Mouse (Mus musculus) kidney, embryonic 14.5 days (tissue): ENCODE results near the gene Tecr. TPM values are rescaled to one million over a fixed set of nuclear protein-coding genes. Genes with fewer than 3 reads are reported as not detected.

Source experiments
- ATAC-seq: fragments of 200-750 bp; cut with Nextera tagmentation; 2 replicates; pipeline ENCODE4 v1.8.0; 2017; ENCODE audit warnings: moderate number of reproducible peaks, mild to moderate bottlenecking, moderate TSS enrichment, moderate library complexity; ENCODE audit not compliant: low FRiP score, low TSS enrichment
- H3K27ac ChIP-seq: fragments of 300-500 bp; sonication (generic); 2 replicates; pipeline ENCODE4 v1.5.1; 2014; ENCODE audit warnings: low read depth, mild to moderate bottlenecking, low read length, moderate library complexity, mixed read lengths
- H3K27me3 ChIP-seq: fragments of 300-500 bp; sonication (generic); 2 replicates; pipeline ENCODE4 v1.6.1; 2014; ENCODE audit warnings: mild to moderate bottlenecking, low read length; ENCODE audit not compliant: control insufficient read depth, insufficient read depth
- H3K36me3 ChIP-seq: fragments of 300-500 bp; sonication (generic); 2 replicates; pipeline ENCODE4 v1.6.1; 2014; ENCODE audit warnings: low read length, mixed read lengths; ENCODE audit not compliant: control insufficient read depth, insufficient read depth
- H3K4me1 ChIP-seq: fragments of 300-500 bp; sonication (generic); 2 replicates; pipeline ENCODE4 v1.6.1; 2014; ENCODE audit warnings: low read length, mixed read lengths; ENCODE audit not compliant: control insufficient read depth, insufficient read depth
- H3K4me2 ChIP-seq: fragments of 300-500 bp; sonication (generic); replicated peaks from 2 replicates; pipeline ENCODE4 v1.6.1; 2014; ENCODE audit warnings: low read depth, mild to moderate bottlenecking, low read length
- H3K4me3 ChIP-seq: fragments of 300-500 bp; sonication (generic); 2 replicates; pipeline ENCODE4 v1.5.1; 2014; ENCODE audit warnings: mild to moderate bottlenecking, low read length
- H3K9ac ChIP-seq: fragments of 300-500 bp; sonication (generic); 2 replicates; pipeline ENCODE4 v1.6.1; 2014; ENCODE audit warnings: low read depth, mild to moderate bottlenecking, low read length, moderate library complexity
- H3K9me3 ChIP-seq: fragments of 300-500 bp; sonication (generic); 2 replicates; pipeline ENCODE4 v1.6.1; 2016; ENCODE audit warnings: low read length; ENCODE audit not compliant: control insufficient read depth
- WGBS: fragments of 180-500 bp; shearing (Covaris S2); extraction: QIAGEN DNeasy Blood & Tissue Kit; methylation state at CpG from one replicate; pipeline ENCODE4 v1.1.7; 2014; 5-methylcytosine and 5-hydroxymethylcytosine counted together
- polyA plus RNA-seq: library from polyadenylated mRNA; unstranded; fragments of >200 nt; fragmentation: Nextera tagmentation; extraction: Ambion mirVana; gene quantifications from 2 replicates; pipeline ENCODE4 v1.2.1, GENCODE M21; 2014

Tecr gene
- polyA plus RNA-seq, 1 experiment from 2014 or later = 682 TPM

DNA sequence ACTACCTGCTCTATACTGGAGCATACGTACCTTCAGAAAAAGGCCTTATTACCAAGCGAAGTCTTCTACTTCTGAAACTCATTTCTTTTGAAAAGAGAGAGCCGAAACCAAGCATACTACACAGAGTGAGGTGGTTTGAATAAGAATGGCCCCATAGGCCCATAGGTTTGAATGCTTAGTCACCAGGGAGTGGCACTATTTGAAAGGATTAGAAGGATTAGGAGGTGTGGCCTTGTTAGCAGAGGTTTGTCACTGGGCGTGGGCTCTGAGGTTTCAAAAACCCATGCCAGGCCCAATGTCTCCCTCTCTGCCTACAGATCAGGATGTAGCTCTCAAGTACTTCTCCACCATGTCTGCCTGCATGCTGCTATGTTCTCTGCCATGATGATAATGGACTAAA is 40.3 kb upstream of the Tecr start:
- H3K27me3 ChIP-seq = no peaks in the 10 kb centered on the region
- no peak for ATAC-seq
- H3K27ac ChIP-seq = no peak overlapping the region
- 96% methylated on average over 4 of the region's 4 CpGs for WGBS
- H3K4me2 ChIP-seq = no peak overlapping the region
- H3K4me1 ChIP-seq = no peaks in the 10 kb centered on the region
- no peak overlapping the region for H3K9ac ChIP-seq
- H3K36me3 ChIP-seq = no peaks in the 10 kb centered on the region
- H3K9me3 ChIP-seq = peaks cover 6% of the 10 kb centered on the region; the same call in 1 of the 2 replicates
- H3K4me3 ChIP-seq = no peak overlapping the region

DNA sequence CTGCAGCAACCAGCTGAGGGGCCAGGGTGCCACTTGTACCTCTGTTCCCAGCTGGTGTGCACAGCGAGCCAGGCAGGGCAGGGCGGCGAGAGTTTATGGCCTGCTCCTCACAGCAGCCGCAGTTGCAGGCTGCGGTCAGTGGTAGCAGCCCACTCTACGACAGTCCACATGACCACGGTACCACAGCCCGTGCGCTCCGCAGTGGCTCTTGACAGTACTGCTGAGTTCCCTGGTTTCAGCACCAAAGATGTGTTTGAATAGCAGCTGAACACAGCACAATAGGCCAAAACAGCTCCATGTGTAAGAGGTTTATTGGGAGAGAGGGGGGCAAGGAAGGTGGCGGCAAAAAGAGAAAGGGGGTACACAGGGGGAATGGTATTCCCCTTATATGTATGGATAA is 39.7 kb upstream of the Tecr start:
- ATAC-seq = no peak
- Histone ChIP-seq H3K4me3 (no peak overlapping the region), H3K9me3 (peaks cover 6% of the 10 kb centered on the region; the same call in 1 of the 2 replicates), H3K36me3 (no peaks in the 10 kb centered on the region), H3K27ac (no peak overlapping the region), H3K4me2 (no peak overlapping the region), H3K4me1 (no peaks in the 10 kb centered on the region), H3K9ac (no peak overlapping the region), H3K27me3 (no peaks in the 10 kb centered on the region)
- 93% methylated on average over 11 of the region's 11 CpGs for WGBS

DNA sequence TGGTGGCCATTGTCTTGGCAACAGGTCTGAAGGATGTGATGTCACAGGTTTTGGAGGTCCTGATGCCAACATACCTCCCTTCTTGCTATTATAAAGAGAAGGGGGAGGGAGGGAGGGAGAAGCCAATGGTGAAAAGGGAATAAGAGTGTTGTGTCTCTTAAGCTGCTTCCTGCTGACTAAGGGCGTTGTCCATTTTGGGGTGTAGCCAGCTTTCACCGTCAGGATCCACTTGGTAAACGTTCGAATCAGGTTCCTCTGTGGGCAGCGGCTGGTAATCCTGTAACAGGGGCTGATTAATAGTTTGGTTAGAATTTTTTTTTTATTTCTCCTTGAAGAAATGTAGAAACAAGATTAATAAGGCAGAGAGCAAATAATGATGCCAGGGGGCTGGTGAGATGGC is 31.9 kb upstream of the Tecr start:
- H3K27ac ChIP-seq = no peak overlapping the region
- 79% methylated on average over 5 of the region's 5 CpGs for WGBS
- no peak for ATAC-seq
- peaks cover 5% of the 10 kb centered on the region for H3K9me3 ChIP-seq
- no peak overlapping the region for H3K9ac ChIP-seq
- no peaks in the 10 kb centered on the region for H3K4me1 ChIP-seq
- H3K4me2 ChIP-seq = no peak overlapping the region
- H3K36me3 ChIP-seq = no peaks in the 10 kb centered on the region
- no peak overlapping the region for H3K4me3 ChIP-seq
- H3K27me3 ChIP-seq = no peaks in the 10 kb centered on the region

DNA sequence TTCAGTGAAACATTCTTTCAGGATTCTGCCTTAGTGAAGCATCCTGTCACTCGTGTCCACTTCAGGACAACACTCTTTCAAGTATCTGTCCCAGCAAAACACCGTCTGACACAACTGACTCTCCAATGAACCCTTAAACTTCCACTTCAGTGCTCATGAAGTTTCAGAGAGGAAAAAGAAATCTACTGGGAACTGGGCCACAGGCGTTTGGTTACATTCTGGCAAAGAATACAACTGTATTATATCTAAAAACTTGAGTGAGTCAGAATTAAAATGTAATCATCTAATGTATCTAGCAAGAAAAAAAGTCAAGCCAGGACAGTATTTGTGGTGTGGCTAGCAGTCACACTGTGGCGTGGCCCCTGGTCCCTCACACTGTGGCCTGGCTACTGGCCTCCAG is 31.1 kb upstream of the Tecr start:
- H3K36me3 ChIP-seq = no peaks in the 10 kb centered on the region
- no peak overlapping the region for H3K4me3 ChIP-seq
- H3K4me2 ChIP-seq = no peak overlapping the region
- no peaks in the 10 kb centered on the region for H3K27me3 ChIP-seq
- H3K4me1 ChIP-seq = no peaks in the 10 kb centered on the region
- no peak overlapping the region for H3K27ac ChIP-seq
- ATAC-seq = no peak
- no peak overlapping the region for H3K9ac ChIP-seq
- peaks cover 5% of the 10 kb centered on the region for H3K9me3 ChIP-seq
- WGBS = 79% methylated on average over 4 of the region's 4 CpGs

DNA sequence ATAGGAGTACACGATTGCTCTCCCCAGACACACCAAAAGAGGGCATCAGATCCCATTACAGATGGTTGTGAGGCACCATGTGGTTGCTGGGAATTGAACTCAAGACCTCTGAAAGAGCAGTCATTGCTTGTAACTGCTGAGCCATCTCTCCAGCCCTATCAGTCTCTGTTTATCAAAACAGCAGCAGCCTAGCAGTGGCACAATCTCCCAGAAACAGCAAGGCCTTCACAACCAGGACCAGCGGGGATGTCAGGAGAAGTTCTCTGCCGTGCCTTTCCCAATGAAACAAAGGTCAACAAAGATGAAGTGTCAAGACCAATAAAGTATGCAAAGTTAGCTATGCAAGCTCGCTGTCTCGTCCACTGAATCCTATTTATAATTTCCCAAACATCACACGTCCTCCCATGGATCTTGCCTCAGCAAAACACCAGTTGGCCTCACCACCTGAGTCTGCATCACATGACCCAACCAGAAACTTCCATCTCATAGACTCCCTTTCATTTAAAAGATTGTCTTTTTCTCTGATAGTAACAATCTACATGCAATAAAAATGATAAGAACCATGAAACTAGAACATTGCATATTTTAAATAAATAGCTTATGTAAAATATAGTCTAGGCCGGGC is 24.4 kb upstream of the Tecr start:
- no peaks in the 10 kb centered on the region for H3K36me3 ChIP-seq
- 81% methylated on average over 7 of the region's 7 CpGs for WGBS
- no peak overlapping the region for H3K4me2 ChIP-seq
- no peaks in the 10 kb centered on the region for H3K27me3 ChIP-seq
- H3K27ac ChIP-seq = no peak overlapping the region
- H3K4me3 ChIP-seq = no peak overlapping the region
- peaks cover 5% of the 10 kb centered on the region for H3K9me3 ChIP-seq
- H3K9ac ChIP-seq = no peak overlapping the region
- no peak for ATAC-seq
- no peaks in the 10 kb centered on the region for H3K4me1 ChIP-seq

DNA sequence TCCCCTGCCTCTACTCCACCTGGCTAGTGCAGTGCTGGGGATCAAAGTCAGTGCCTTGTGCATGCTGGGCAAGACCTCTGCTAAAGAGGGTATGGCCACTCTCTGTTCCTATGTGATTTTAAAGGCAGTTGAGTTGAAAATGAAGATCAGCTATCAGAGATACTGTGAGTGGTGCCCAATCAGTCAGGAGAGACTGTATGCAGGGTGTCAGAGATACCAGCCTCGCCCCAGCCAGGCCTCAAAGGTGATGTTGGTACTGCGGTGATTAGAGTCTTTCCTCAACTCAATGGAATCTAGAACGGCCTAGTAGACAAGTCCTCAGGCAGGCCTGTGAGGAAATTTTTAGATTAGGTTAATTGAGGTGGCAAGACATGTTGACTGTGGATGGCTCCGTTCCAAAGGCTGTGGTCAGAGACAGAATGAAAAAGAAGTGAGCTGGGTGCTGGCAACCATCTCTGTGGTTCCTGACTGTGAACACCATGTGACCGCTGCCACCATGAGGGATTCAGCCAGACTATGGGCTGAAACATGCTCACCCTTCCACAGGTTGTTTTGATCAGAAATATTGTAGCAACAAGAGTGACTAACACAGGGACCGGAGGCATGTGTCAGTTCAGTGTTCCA is 18.0 kb upstream of the Tecr start:
- Histone ChIP-seq H3K27ac (no peak overlapping the region), H3K4me3 (no peak overlapping the region), H3K36me3 (no peaks in the 10 kb centered on the region), H3K9ac (no peak overlapping the region), H3K27me3 (no peaks in the 10 kb centered on the region), H3K9me3 (no peaks in the 10 kb centered on the region), H3K4me1 (no peaks in the 10 kb centered on the region), H3K4me2 (no peak overlapping the region)
- ATAC-seq = no peak
- 86% methylated on average over 6 of the region's 6 CpGs for WGBS

DNA sequence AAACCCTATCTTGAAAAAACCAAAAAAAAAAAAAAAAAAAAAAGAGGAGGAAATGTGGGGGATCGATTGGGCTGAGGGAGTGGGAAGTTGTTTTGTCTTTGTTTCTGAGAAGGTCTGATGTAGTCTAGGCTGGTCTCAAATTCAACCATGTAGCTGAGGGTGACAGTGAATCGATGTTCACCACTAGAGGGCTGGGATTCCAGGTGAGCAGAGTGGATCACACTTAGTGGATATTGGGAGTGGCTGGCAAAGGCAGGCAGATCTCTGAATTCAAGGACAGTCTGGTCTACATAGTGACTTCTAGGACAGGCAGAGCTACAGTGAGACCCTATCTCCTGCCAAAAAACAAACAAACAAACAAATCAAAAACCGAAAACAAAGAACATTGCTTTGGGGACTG is 17.0 kb upstream of the Tecr start:
- Histone ChIP-seq H3K36me3 (no peaks in the 10 kb centered on the region), H3K4me3 (no peak overlapping the region), H3K4me2 (no peak overlapping the region), H3K27ac (no peak overlapping the region), H3K27me3 (no peaks in the 10 kb centered on the region), H3K4me1 (no peaks in the 10 kb centered on the region), H3K9me3 (no peaks in the 10 kb centered on the region), H3K9ac (no peak overlapping the region)
- ATAC-seq = 0 out of 2 replicates have a peak, but pooled peaks have one; percentile 14
- 38% methylated on average over 3 of the region's 3 CpGs for WGBS

DNA sequence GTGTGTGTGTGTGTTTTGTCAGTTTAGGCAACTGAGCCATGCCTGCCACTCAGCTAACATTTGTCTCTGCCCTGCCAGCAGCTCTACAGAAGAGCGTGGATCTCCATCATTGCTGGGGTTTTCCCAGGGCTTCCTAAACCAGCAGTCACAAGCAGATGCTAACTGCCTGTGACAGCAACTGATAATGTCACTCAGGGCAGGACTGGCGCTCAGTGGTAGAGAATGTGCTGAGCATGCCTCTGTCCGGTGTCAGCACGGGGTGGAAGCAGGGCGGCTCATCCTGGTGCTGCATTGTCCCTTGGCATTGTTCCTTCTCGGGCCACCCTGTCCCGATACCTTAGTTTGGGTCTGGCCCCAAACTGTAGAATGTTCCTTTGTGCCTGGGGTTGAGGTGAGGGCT is 15.8 kb upstream of the Tecr start:
- ATAC-seq = no peak

DNA sequence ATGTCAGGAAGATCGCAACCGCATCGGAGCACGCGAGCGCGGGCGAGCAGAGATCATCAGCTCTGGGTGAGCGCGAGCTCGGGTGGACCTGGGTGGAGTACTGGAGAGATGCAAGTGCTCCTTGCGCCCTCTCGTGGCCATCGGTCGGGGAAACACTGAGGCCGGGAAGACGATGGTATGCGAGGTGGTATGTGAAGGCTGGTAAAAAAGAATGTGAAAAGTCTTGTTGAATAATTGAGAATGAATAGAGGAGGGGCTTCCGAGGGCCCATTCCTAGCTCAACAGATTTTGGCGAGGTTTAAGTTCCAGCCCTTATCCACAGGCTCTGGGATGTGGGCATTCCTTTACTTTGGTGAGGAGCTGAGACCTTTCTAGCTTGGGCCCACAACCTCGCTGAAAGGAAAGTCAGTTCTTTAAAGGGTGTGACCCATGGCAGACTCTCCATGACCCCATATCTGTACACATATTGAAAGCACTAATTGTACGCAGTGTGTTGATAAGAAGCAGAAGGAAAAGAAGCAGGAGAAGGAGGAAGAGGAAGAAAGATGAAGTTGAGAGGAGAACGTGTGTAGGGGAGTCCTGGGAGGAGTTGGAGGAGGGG is 14.7 kb upstream of the Tecr start:
- ATAC-seq = peak; percentile 94
- Histone ChIP-seq H3K4me1 (no peaks in the 10 kb centered on the region), H3K27ac (no peak overlapping the region), H3K27me3 (no peaks in the 10 kb centered on the region), H3K4me3 (peak overlapping the region; percentile 35), H3K36me3 (no peaks in the 10 kb centered on the region), H3K4me2 (peak overlapping the region; percentile 75), H3K9me3 (no peaks in the 10 kb centered on the region), H3K9ac (peak overlapping the region; percentile 51)
- 12% methylated on average over 23 of the region's 23 CpGs for WGBS

More for the DNA sequence above, 15.8 kb upstream of the Tecr start:
- H3K27ac ChIP-seq = no peak overlapping the region
- H3K27me3 ChIP-seq = no peaks in the 10 kb centered on the region
- no peak overlapping the region for H3K9ac ChIP-seq
- H3K4me2 ChIP-seq = no peak overlapping the region
- H3K9me3 ChIP-seq = no peaks in the 10 kb centered on the region
- no peaks in the 10 kb centered on the region for H3K36me3 ChIP-seq
- no peak overlapping the region for H3K4me3 ChIP-seq
- WGBS = 91% methylated on average over 7 of the region's 7 CpGs
- no peaks in the 10 kb centered on the region for H3K4me1 ChIP-seq
